Mouse (Mus musculus) ES-E14 (cell line): ENCODE results near the gene Pyroxd2.

Source experiments
- CHD2 ChIP-seq: IDR thresholded peaks from 2 replicates; pipeline ENCODE4 v1.6.1; 2014; ENCODE audit warnings: mild to moderate bottlenecking, low read depth, low read length, inconsistent platforms
- HCFC1 ChIP-seq: IDR thresholded peaks from 2 replicates; pipeline ENCODE4 v1.6.1; 2012; ENCODE audit warnings: low read length, inconsistent platforms, borderline replicate concordance; ENCODE audit not compliant: insufficient read depth
- MAFK ChIP-seq: IDR thresholded peaks from 2 replicates; pipeline ENCODE4 v1.6.1; 2014; ENCODE audit warnings: mild to moderate bottlenecking, low read depth, low read length, inconsistent platforms; ENCODE audit not compliant: insufficient read depth
- ZNF384 ChIP-seq: IDR thresholded peaks from 2 replicates; pipeline ENCODE4 v1.6.1; 2012; ENCODE audit warnings: low read depth, low read length, inconsistent platforms

DNA sequence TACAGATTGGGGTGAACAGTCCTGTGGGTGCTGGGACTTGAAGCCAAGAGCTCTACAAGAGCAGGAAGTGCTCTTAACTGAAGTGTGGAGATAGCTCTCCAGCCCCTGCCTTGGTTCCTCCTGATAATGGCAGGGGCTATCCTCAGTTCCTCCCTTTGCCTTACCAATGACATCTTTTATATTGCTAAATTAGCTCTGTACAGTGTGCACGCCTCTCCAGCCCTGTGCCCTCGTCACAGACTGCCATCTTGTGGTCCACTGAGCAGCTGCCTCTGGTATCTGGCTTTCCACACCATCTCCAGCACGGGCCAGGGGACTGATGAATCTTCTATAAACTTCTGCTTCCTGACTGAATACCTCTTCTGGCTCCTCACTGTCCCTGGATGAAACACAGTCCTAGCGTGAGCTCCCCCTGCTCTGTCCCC is 8.4 kb downstream of the Pyroxd2 start:
- TF ChIP-seq ZNF384, result no peak
- no peak for TF ChIP-seq HCFC1
- TF ChIP-seq MAFK, result no peak
- TF ChIP-seq CHD2, result no peak
